23 mouse cellular contexts compared by ENCODE assay signal in the genomic region with DNA sequence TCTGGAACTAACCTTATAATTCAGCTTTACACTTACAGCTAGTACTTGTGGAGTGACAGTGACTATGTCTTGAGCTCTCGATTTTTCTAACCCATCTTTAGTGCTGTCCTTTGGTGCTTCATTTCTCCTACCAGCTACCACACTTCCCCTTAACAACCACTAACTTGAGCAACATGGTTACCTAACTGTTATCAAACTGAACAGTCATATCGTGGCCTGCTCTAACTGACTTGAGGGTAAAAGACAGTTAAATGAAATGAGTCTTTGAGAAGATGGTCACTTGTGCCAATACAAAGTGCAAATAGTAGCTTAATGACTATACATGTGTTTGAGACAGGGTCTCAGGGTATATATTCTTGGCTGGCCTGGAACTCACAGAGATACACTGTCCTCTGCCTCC. TPM values are rescaled to one million over a fixed set of nuclear protein-coding genes. Genes with fewer than 3 reads are reported as not detected.
A peak's percentile ranks its signal among the peaks of the same experiment; 100 is the strongest.
DNase-seq lines count a peak whose midpoint lies in the region; ATAC-seq lines count a peak whose summit lies in the region.
"Had no signal": no experiment of that assay in that cellular context is flagged by ENCODE, and none has a peak within 500 bp of the region (broad histone marks: within the 10 kb centered on the region; RNA-seq: fewer than 3 reads in every experiment).

No protein-coding gene starts in this region.

- H3K27ac ChIP-seq in liver, embryonic 11.5 days (ENCODE audit: low read depth, low read length): no peak overlapping the region
- peak overlapping the region; percentile 45; the same call in 1 of the 2 replicates for H3K27ac ChIP-seq in liver, embryonic 15.5 days (replicated peaks)
- H3K27ac ChIP-seq: forebrain, embryonic 15.5 days; kidney, embryonic 15.5 days; limb, embryonic 10.5 days; macrophage had no signal

- ATAC-seq in liver, embryonic 11.5 days (replicated peaks; ENCODE audit: low FRiP score): no peak
- ATAC-seq in common myeloid progenitor, adult 5-6 weeks (replicated peaks; ENCODE audit: low read depth, poor library complexity, severe bottlenecking): peak; percentile 56
- no peak for ATAC-seq in liver, embryonic 15.5 days (ENCODE audit: insufficient read depth)
- peak; percentile 39 for ATAC-seq in monocyte, adult 5-6 weeks (replicated peaks; ENCODE audit: insufficient number of reproducible peaks, low FRiP score, low TSS enrichment, poor library complexity, severe bottlenecking)
- ATAC-seq: forebrain, embryonic 15.5 days; intestine, embryonic 16.5 days had no signal

- peaks cover 7% of the 10 kb centered on the region for H3K4me1 ChIP-seq in liver, embryonic 11.5 days (replicated peaks; ENCODE audit: control insufficient read depth, insufficient read depth, low read length)
- peaks cover 33% of the 10 kb centered on the region for H3K4me1 ChIP-seq in liver, embryonic 15.5 days (replicated peaks)
- H3K4me1 ChIP-seq: heart, embryonic 12.5 days had no signal

- no peak for DNase-seq in liver, embryonic 11.5 days (ENCODE audit: low spot score)
- no peak for DNase-seq in liver
- DNase-seq in layer of hippocampus, adult 18-20 months (ENCODE audit: low spot score in 2 of 2): no peak
- DNase-seq in heart, adult 8-10 months (ENCODE audit: low spot score): no peak
- no peak for DNase-seq in gastrocnemius, postnatal 4 days (ENCODE audit: low spot score in 2 of 2)
- DNase-seq: cerebellum, postnatal 10 days; gastrocnemius, postnatal 36 days; kidney, postnatal 4 days; lung, embryonic 14.5 days; midbrain, embryonic 14.5 days; right cerebral cortex, postnatal 14 days; spleen, adult 18-20 months; thymus, adult 18-20 months; thymus, postnatal 4 days had no signal

- H3K4me2 ChIP-seq in liver, embryonic 11.5 days: peak overlapping the region; percentile 77
- peak overlapping the region; percentile 83 for H3K4me2 ChIP-seq in liver, embryonic 15.5 days
- H3K4me2 ChIP-seq: heart, embryonic 12.5 days had no signal

- H3K36me3 ChIP-seq in liver, embryonic 11.5 days (ENCODE audit: control insufficient read depth, insufficient read depth, low read length): no peaks in the 10 kb centered on the region
- no peaks in the 10 kb centered on the region for H3K36me3 ChIP-seq in liver, embryonic 15.5 days (replicated peaks)
- H3K36me3 ChIP-seq: forebrain, embryonic 15.5 days; heart, embryonic 12.5 days; kidney, embryonic 15.5 days; limb, embryonic 10.5 days had no signal

- no peak overlapping the region for H3K4me3 ChIP-seq in liver, embryonic 11.5 days (ENCODE audit: low read depth, low read length)
- peak overlapping the region; percentile 9; the same call in 1 of the 2 replicates for H3K4me3 ChIP-seq in liver, embryonic 15.5 days (replicated peaks)
- H3K4me3 ChIP-seq: forebrain, embryonic 15.5 days; heart, embryonic 12.5 days; kidney, embryonic 15.5 days; limb, embryonic 10.5 days had no signal

- H3K27me3 ChIP-seq in liver, embryonic 11.5 days (replicated peaks; ENCODE audit: control insufficient read depth, insufficient read depth, low read length): no peaks in the 10 kb centered on the region
- H3K27me3 ChIP-seq in liver, embryonic 15.5 days: no peaks in the 10 kb centered on the region
- H3K27me3 ChIP-seq: forebrain, embryonic 15.5 days; kidney, embryonic 15.5 days had no signal

- no peaks in the 10 kb centered on the region for H3K9me3 ChIP-seq in liver, embryonic 11.5 days (ENCODE audit: control insufficient read depth, low read length)
- no peaks in the 10 kb centered on the region for H3K9me3 ChIP-seq in liver, embryonic 15.5 days (replicated peaks)
- H3K9me3 ChIP-seq: forebrain, embryonic 15.5 days; heart, embryonic 12.5 days; kidney, embryonic 15.5 days; limb, embryonic 10.5 days had no signal

- H3K9ac ChIP-seq in liver, embryonic 11.5 days (ENCODE audit: low read depth, low read length): no peak overlapping the region
- no peak overlapping the region for H3K9ac ChIP-seq in liver, embryonic 15.5 days
- H3K9ac ChIP-seq: forebrain, embryonic 15.5 days; heart, embryonic 12.5 days; kidney, embryonic 15.5 days; lung, embryonic 14.5 days had no signal

- 40% methylated on average over 2 of the region's 2 CpGs for WGBS in liver, embryonic 11.5 days
- whole genome bisulfite sequencing in liver, embryonic 15.5 days (ENCODE audit: insufficient replicate concordance): 18% methylated on average over 2 of the region's 2 CpGs

RNA-seq across cellular contexts. Expression of a gene that starts 1.8 kb away (rescaled TPM):
- polyA plus RNA-seq in liver, embryonic 11.5 days (2014; fragmentation: Nextera tagmentation; extraction: Ambion mirVana): 14.3 and 16.3 TPM in 2 replicates
- total RNA-seq in common myeloid progenitor, adult 5-6 weeks (2017): 139 and 145 TPM in 2 replicates
- polyA plus RNA-seq in liver, embryonic 15.5 days (2015; fragmentation: Nextera tagmentation; extraction: Ambion mirVana): 6.7 and 7.0 TPM in 2 replicates
- total RNA-seq in monocyte, adult 5-6 weeks (2017): 131 to 223 TPM (median 204 TPM) in 3 replicates
- 10 to 100 TPM; 11.0 to 12.7 TPM for total RNA-seq in layer of hippocampus, adult 18-20 months (2021)
- total RNA-seq in heart, adult 8-10 months (2022): 10 to 100 TPM; 18.7 to 20.1 (median 19.6) TPM
- 10 to 100 TPM; 19.4 to 22.8 TPM for total RNA-seq in gastrocnemius, postnatal 4 days (2021)

Comparison
In these comparisons a context has a peak if more than half of its experiments do, and no peak if none do; other contexts are left out.
1. ATAC-seq: peak in common myeloid progenitor, adult 5-6 weeks (single experiment) and monocyte, adult 5-6 weeks (single experiment); none in liver, embryonic 11.5 days (single experiment) and liver, embryonic 15.5 days (single experiment).